Mouse (Mus musculus): ENCODE results near the gene Stard9.

Stard9 gene

GRCm38 (mm10) chr2:120700379-120700885 is 71.5 kb downstream of the Stard9 start:
- Histone ChIP-seq H3K36me3 (ENCODE audit: insufficient read depth, low read length) (peaks cover 26% of the 10 kb centered on the region), H3K4me3 (replicated peaks; ENCODE audit: low read length) (no peak overlapping the region), H3K4me1 (replicated peaks; ENCODE audit: low read depth, low read length) (no peaks in the 10 kb centered on the region), H3K9me3 (ENCODE audit: low read length) (no peaks in the 10 kb centered on the region), H3K27me3 (ENCODE audit: insufficient read depth, low read length) (no peaks in the 10 kb centered on the region)
- TF ChIP-seq CTCF (conservative IDR thresholded peaks at IDR 0.05; ENCODE audit: low read length) (no peak), POU5F1 (IDR thresholded peaks at IDR 0.05; ENCODE audit: borderline replicate concordance, low read length) (no peak), NANOG (IDR thresholded peaks at IDR 0.05; ENCODE audit: borderline replicate concordance, low read length) (no peak)

GRCm38 (mm10) chr2:120702675-120703074 is 73.8 kb downstream of the Stard9 start:
- H3K4me3 ChIP-seq (replicated peaks; ENCODE audit: low read length) = no peak overlapping the region
- H3K27me3 ChIP-seq (ENCODE audit: insufficient read depth, low read length) = no peaks in the 10 kb centered on the region
- peaks cover 13% of the 10 kb centered on the region for H3K36me3 ChIP-seq (ENCODE audit: insufficient read depth, low read length)
- no peaks in the 10 kb centered on the region for H3K9me3 ChIP-seq (ENCODE audit: low read length)
- H3K4me1 ChIP-seq (replicated peaks; ENCODE audit: low read depth, low read length) = no peaks in the 10 kb centered on the region
- TF ChIP-seq POU5F1 (IDR thresholded peaks at IDR 0.05; ENCODE audit: borderline replicate concordance, low read length) = no peak
- no peak for TF ChIP-seq CTCF (conservative IDR thresholded peaks at IDR 0.05; ENCODE audit: low read length)
- no peak for TF ChIP-seq NANOG (IDR thresholded peaks at IDR 0.05; ENCODE audit: borderline replicate concordance, low read length)

- no peak for TF ChIP-seq CTCF (conservative IDR thresholded peaks at IDR 0.05; ENCODE audit: low read length)
- no peak for TF ChIP-seq POU5F1 (IDR thresholded peaks at IDR 0.05; ENCODE audit: borderline replicate concordance, low read length)
- no peak for TF ChIP-seq NANOG (IDR thresholded peaks at IDR 0.05; ENCODE audit: borderline replicate concordance, low read length)
- Histone ChIP-seq H3K9me3 (ENCODE audit: low read length) (no peaks in the 10 kb centered on the region), H3K27me3 (ENCODE audit: insufficient read depth, low read length) (no peaks in the 10 kb centered on the region), H3K4me1 (replicated peaks; ENCODE audit: low read depth, low read length) (no peaks in the 10 kb centered on the region), H3K4me3 (replicated peaks; ENCODE audit: low read length) (no peak overlapping the region), H3K36me3 (ENCODE audit: insufficient read depth, low read length) (peaks cover 14% of the 10 kb centered on the region)
These were observed 78.1 kb downstream of the Stard9 start for GRCm38 (mm10) chr2:120707041-120707440.

- Histone ChIP-seq H3K4me1 (replicated peaks; ENCODE audit: low read depth, low read length) (no peaks in the 10 kb centered on the region), H3K27me3 (ENCODE audit: insufficient read depth, low read length) (no peaks in the 10 kb centered on the region), H3K9me3 (ENCODE audit: low read length) (no peaks in the 10 kb centered on the region), H3K36me3 (ENCODE audit: insufficient read depth, low read length) (peaks cover 39% of the 10 kb centered on the region), H3K4me3 (replicated peaks; ENCODE audit: low read length) (no peak overlapping the region)
- TF ChIP-seq CTCF (conservative IDR thresholded peaks at IDR 0.05; ENCODE audit: low read length) (no peak), POU5F1 (IDR thresholded peaks at IDR 0.05; ENCODE audit: borderline replicate concordance, low read length) (no peak), NANOG (IDR thresholded peaks at IDR 0.05; ENCODE audit: borderline replicate concordance, low read length) (no peak)
These were observed 81.2 kb downstream of the Stard9 start for GRCm38 (mm10) chr2:120710154-120710553.

GRCm38 (mm10) chr2:120710948-120711347 is 82.0 kb downstream of the Stard9 start:
- no peak for TF ChIP-seq CTCF (conservative IDR thresholded peaks at IDR 0.05; ENCODE audit: low read length)
- no peak for TF ChIP-seq NANOG (IDR thresholded peaks at IDR 0.05; ENCODE audit: borderline replicate concordance, low read length)
- TF ChIP-seq POU5F1 (IDR thresholded peaks at IDR 0.05; ENCODE audit: borderline replicate concordance, low read length) = no peak
- Histone ChIP-seq H3K4me1 (replicated peaks; ENCODE audit: low read depth, low read length) (no peaks in the 10 kb centered on the region), H3K9me3 (ENCODE audit: low read length) (no peaks in the 10 kb centered on the region), H3K4me3 (replicated peaks; ENCODE audit: low read length) (no peak overlapping the region), H3K36me3 (ENCODE audit: insufficient read depth, low read length) (peaks cover 47% of the 10 kb centered on the region), H3K27me3 (ENCODE audit: insufficient read depth, low read length) (no peaks in the 10 kb centered on the region)

- no peak for TF ChIP-seq NANOG (IDR thresholded peaks at IDR 0.05; ENCODE audit: borderline replicate concordance, low read length)
- TF ChIP-seq POU5F1 (IDR thresholded peaks at IDR 0.05; ENCODE audit: borderline replicate concordance, low read length) = no peak
- no peak for TF ChIP-seq CTCF (conservative IDR thresholded peaks at IDR 0.05; ENCODE audit: low read length)
- Histone ChIP-seq H3K27me3 (ENCODE audit: insufficient read depth, low read length) (no peaks in the 10 kb centered on the region), H3K4me1 (replicated peaks; ENCODE audit: low read depth, low read length) (no peaks in the 10 kb centered on the region), H3K9me3 (ENCODE audit: low read length) (no peaks in the 10 kb centered on the region), H3K4me3 (replicated peaks; ENCODE audit: low read length) (no peak overlapping the region), H3K36me3 (ENCODE audit: insufficient read depth, low read length) (peaks cover 68% of the 10 kb centered on the region)
These were observed 84.5 kb downstream of the Stard9 start for GRCm38 (mm10) chr2:120713441-120713840.

GRCm38 (mm10) chr2:120718496-120718895 is 89.6 kb downstream of the Stard9 start:
- Histone ChIP-seq H3K4me3 (replicated peaks; ENCODE audit: low read length) (no peak overlapping the region), H3K9me3 (ENCODE audit: low read length) (no peaks in the 10 kb centered on the region), H3K36me3 (ENCODE audit: insufficient read depth, low read length) (peaks cover 98% of the 10 kb centered on the region), H3K4me1 (replicated peaks; ENCODE audit: low read depth, low read length) (peaks cover 7% of the 10 kb centered on the region), H3K27me3 (ENCODE audit: insufficient read depth, low read length) (no peaks in the 10 kb centered on the region)
- TF ChIP-seq POU5F1 (IDR thresholded peaks at IDR 0.05; ENCODE audit: borderline replicate concordance, low read length) (no peak), NANOG (IDR thresholded peaks at IDR 0.05; ENCODE audit: borderline replicate concordance, low read length) (no peak)

GRCm38 (mm10) chr2:120720821-120721220 is 91.9 kb downstream of the Stard9 start:
- no peak overlapping the region for H3K4me3 ChIP-seq (replicated peaks; ENCODE audit: low read length)
- H3K9me3 ChIP-seq (ENCODE audit: low read length) = no peaks in the 10 kb centered on the region
- no peak for TF ChIP-seq CTCF (conservative IDR thresholded peaks at IDR 0.05; ENCODE audit: low read length)
- TF ChIP-seq POU5F1 (IDR thresholded peaks at IDR 0.05; ENCODE audit: borderline replicate concordance, low read length) = no peak
- no peak for TF ChIP-seq NANOG (IDR thresholded peaks at IDR 0.05; ENCODE audit: borderline replicate concordance, low read length)
- H3K4me1 ChIP-seq (replicated peaks; ENCODE audit: low read depth, low read length) = peaks cover 19% of the 10 kb centered on the region
- peaks cover 98% of the 10 kb centered on the region for H3K36me3 ChIP-seq (ENCODE audit: insufficient read depth, low read length)
- H3K27me3 ChIP-seq (ENCODE audit: insufficient read depth, low read length) = no peaks in the 10 kb centered on the region

GRCm38 (mm10) chr2:120721911-120722310 is 93.0 kb downstream of the Stard9 start:
- Histone ChIP-seq H3K4me1 (replicated peaks; ENCODE audit: low read depth, low read length) (peaks cover 19% of the 10 kb centered on the region), H3K9me3 (ENCODE audit: low read length) (no peaks in the 10 kb centered on the region), H3K36me3 (ENCODE audit: insufficient read depth, low read length) (peaks cover 98% of the 10 kb centered on the region), H3K4me3 (replicated peaks; ENCODE audit: low read length) (no peak overlapping the region), H3K27me3 (ENCODE audit: insufficient read depth, low read length) (no peaks in the 10 kb centered on the region)
- TF ChIP-seq NANOG (IDR thresholded peaks at IDR 0.05; ENCODE audit: borderline replicate concordance, low read length) (no peak), CTCF (conservative IDR thresholded peaks at IDR 0.05; ENCODE audit: low read length) (no peak), POU5F1 (IDR thresholded peaks at IDR 0.05; ENCODE audit: borderline replicate concordance, low read length) (no peak)
